Mouse (Mus musculus) lung, adult 2 months (tissue): ENCODE measurements around the gene Kcnh4. TPM values are rescaled to one million over a fixed set of nuclear protein-coding genes. Genes with fewer than 3 reads are reported as not detected.

ENCODE experiments used
- DNase-seq: peaks from one replicate; pipeline ENCODE4 v3.0.0; 2022
- H3K4me1 ChIP-seq: fragments of 200-500 bp; 2 replicates; pipeline ENCODE4 v1.6.1; 2011; ENCODE audit warnings: low read length; ENCODE audit not compliant: control insufficient read depth, insufficient read depth
- H3K4me3 ChIP-seq: fragments of 200-500 bp; replicated peaks from 2 replicates; pipeline ENCODE3; 2011; ENCODE audit warnings: low read depth, mild to moderate bottlenecking, control low read depth, low read length; ENCODE audit errors: extremely low read depth
- CTCF ChIP-seq: fragments of 200-500 bp; IDR thresholded peaks from 2 replicates; pipeline ENCODE4 v1.5.1; 2011; ENCODE audit warnings: mild to moderate bottlenecking, low read length, control low read depth; ENCODE audit not compliant: insufficient read depth
- POLR2A ChIP-seq: fragments of 200-500 bp; IDR thresholded peaks from 2 replicates; pipeline ENCODE4 v1.6.1; 2011; ENCODE audit warnings: low read depth, mild to moderate bottlenecking, control low read depth, low read length, borderline replicate concordance; ENCODE audit errors: extremely low read depth
- WGBS: fragments of 180-500 bp; shearing (Covaris S2); methylation state at CpG from one replicate; pipeline ENCODE4 v1.1.7; 2018; 5-methylcytosine and 5-hydroxymethylcytosine counted together
- polyA plus RNA-seq: library from polyadenylated mRNA; depleted of rRNA; stranded (reverse); fragments of >200 nt; gene quantifications from 2 replicates; pipeline ENCODE4 v1.2.3, GENCODE M21; 2012

The Kcnh4 gene
- polyA plus RNA-seq, 1 experiment, result 1.1 TPM

DNA sequence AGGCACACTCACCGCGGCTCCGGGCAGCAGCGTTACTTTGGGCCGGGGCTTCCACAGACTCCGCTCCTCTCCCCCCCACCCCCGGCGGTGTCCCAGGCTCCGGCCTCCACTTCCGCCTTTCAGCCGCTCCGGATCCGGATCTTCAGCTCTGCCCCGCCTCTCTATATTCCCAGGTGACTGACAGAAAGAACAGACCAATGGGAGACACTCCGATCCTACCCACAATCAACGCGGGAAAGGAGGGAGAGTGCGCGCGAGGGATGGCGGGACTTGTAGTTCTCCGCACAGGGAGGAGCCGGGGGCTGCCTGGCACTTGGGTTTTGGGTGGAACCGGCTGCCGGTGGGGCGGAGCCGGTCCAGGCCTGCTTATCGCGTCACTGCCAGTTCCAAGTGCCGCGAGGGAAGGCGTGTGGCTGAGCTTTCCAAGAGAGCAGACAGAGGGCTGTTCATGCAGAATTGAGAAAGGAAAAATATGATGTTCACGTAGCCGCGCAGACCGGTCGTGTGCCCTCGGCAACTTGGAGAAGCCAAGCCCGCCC, 21.6 kb downstream of the Kcnh4 start, which contains the start of gene Rab5c:
Gene Rab5c (minus strand): TSS at position 150 of the 539 bp plus-strand sequence.
- TF ChIP-seq POLR2A, result peak; percentile 61; the same call in 1 of the 2 replicates
- no peak for TF ChIP-seq CTCF
- WGBS, result under 1% methylated on average over 39 of the region's 39 CpGs
- Histone ChIP-seq H3K4me3 (peak within 1 kb of the TSS; percentile 98), H3K4me1 (peaks cover 18% of the 10 kb centered on the region)
- DNase-seq, result peak; percentile 98

DNA sequence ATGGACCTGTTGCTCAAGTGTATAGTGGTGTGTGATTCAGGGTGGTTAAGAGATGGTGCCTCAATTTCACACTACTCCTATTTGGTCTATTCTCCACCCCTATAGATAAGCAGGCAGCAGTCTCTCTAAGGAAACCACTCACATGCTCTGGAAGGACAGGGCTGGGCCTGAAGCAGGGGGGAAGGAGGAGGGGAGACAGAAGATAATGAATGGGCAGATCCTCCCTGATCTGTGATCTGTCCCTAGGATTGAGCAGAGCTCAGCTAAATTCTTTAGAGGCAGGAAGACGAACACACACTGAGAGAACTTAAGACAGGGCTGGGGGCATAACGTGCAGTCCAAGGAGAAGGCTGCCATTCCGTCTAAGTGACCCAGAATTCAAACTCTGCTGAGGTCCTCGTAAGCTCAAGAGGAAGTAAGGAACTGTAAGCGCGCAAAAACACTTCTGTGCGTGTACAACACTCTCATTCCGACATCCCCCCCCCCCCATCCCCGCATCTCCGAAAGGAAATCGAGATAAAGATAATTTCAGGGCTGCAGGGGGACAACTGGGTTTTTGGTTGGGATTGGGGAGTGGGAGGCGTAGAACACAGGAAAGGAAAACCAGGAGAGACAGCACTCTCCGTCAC, 22.5 kb downstream of the Kcnh4 start:
- WGBS, result under 1% methylated on average over 13 of the region's 13 CpGs
- H3K4me3 ChIP-seq, result peak overlapping the region; percentile 98
- TF ChIP-seq CTCF (no peak), POLR2A (no peak)
- peaks cover 18% of the 10 kb centered on the region for H3K4me1 ChIP-seq
- no peak for DNase-seq

DNA sequence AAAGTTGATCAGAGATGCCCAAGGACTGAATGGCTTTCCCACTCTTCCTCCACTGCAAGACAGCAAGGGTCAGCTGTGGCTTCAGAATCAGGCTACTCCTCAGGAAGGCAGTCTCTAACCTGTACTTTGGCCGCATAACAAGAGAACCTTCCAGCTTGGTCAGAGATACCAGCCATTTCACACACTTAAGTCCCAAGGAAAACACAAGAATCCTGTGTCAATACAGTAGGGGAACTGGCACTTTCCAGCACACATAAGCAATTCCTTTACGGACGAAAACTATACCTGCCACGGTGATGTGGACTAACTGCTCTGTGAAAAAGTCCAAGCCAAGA, 23.0 kb downstream of the Kcnh4 start:
- no peak for DNase-seq
- peaks cover 18% of the 10 kb centered on the region for H3K4me1 ChIP-seq
- peak overlapping the region; percentile 98 for H3K4me3 ChIP-seq
- no peak for TF ChIP-seq POLR2A
- no peak for TF ChIP-seq CTCF
- WGBS, result 44% methylated on average over 4 of the region's 4 CpGs

DNA sequence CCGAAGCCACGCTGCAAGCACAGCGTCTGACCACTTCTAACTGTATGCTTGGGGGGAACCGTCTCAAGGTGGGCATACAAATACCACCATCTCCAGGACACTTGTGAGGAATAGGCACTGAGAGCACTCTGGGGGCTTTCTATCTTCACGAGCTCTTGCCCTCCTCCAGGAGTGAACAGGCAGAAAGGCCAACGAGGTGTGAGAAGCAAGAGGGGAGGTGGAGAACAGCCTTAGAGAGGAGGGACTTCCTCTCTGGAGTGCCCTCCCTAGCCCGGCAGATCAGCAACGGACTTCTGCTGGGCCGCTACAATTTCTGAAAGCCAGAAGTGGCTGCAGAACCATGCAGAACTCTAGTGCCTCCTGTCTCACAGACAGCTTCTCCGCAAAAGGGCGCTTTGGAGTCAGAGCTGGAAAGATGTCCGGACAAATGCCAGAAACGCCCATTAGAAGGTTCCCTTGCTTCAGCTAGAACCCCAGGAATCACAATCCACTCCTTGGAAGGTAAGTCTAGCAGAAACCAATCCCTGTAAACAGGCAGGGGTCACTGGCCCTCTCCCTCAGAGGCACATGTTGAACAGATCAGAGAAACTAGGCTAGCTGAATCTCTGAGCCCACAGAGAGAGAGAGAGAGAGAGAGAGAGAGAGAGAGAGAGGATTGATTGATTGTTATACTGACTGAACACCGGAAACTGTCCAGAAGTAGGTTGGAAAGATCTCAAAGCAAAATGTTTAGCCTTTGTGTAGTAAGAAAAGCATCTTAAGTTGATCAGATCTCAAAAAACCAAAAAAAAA, 23.6 kb downstream of the Kcnh4 start:
- TF ChIP-seq CTCF (no peak), POLR2A (no peak)
- no peak for DNase-seq
- peak overlapping the region; percentile 47 for H3K4me3 ChIP-seq
- 33% methylated on average over 14 of the region's 14 CpGs for WGBS
- H3K4me1 ChIP-seq, result peaks cover 18% of the 10 kb centered on the region

DNA sequence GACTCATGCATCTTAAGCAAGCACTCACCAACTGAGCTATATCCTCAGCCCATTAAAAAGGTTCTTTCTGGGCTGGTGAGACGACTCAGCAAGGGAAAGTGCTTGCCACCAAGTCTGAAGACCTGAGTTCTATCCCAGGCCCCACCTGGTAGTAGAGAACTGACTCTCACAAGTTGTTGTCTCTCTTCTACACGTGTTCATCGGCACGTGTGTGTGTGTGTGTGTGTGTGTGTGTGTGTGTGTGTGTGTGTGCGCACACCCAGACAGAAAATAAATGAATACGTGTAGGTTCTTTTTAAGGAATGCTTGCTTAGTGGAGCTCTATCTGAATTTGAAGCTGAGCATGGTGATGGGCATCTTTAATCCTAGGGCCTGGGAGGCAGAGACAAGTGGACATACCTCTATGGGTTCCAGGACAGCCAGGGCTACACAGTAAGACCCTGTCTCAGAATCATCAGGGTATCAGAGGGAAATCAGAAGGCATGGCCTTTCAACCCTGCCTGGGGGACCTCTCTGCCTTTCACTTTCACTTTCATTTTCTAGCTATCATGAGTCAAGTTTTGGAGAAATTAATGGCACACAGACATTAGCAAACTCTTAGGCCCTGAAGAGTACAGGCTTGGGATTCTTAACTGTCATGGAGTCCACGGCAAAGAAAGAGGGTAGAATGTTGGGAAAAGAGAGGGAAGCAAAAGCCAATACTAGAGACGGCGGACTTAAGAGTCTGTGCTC, 24.4 kb downstream of the Kcnh4 start:
- Histone ChIP-seq H3K4me1 (peaks cover 18% of the 10 kb centered on the region), H3K4me3 (peak overlapping the region; percentile 14)
- no peak for DNase-seq
- WGBS, result 71% methylated on average over 9 of the region's 9 CpGs
- TF ChIP-seq CTCF (no peak), POLR2A (no peak)

DNA sequence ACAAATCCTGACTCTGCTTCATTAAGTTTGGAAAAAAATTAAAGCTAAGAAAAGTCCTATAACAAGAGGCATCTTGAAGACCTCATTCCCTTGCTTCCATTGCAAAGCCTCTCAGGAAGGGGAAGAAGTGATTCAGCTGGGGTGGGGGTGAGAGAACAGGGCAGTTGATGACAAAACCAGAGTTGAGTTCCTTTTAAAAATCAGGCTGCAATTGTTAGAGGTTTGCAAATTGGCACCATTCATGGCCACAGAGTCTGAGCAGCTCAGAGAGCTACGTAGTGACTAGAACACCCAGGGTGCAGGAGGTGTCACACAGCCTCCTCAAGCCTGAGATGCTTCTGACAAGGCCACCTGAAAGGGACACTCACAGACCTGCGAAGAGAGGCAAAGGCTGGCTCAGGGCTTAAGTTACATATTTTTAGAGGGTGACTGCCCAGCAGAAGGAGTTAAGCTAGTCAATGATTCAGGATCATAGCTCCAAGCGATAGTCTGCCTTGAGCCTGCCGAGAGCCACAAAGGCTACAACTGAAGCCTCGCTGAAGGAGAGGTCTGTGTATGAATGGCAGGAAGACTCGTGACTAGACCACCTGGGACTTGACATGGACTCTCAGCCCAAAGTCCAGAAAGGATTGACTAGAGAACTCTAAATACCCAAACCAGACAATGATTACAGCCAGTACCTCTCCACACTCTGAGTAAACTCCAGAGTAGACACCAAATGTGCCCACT, 29.1 kb downstream of the Kcnh4 start:
- no peak for TF ChIP-seq CTCF
- TF ChIP-seq POLR2A, result no peak
- Histone ChIP-seq H3K4me1 (peaks cover 10% of the 10 kb centered on the region), H3K4me3 (no peak overlapping the region)
- DNase-seq, result no peak
- WGBS, result 75% methylated on average over 6 of the region's 6 CpGs

DNA sequence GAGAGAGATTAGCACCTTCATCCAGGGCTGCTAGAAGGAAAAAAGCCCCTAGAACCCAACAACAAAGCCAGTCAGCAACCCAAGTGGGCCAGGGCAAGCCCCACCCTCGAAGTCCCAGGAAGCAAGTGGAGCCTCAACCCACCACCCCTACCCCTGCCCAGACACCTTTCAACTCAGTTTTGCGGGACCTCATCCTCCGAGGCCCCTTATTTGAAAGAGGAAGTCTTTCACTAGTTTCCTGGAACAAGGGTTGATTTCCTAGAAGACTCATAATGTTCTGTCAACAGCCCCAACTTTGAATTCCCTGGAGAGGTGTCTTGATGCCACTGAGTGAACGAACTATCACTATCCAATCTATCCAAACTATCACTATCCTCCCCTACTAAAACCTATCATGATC, 29.8 kb downstream of the Kcnh4 start:
- H3K4me1 ChIP-seq, result peaks cover 12% of the 10 kb centered on the region
- 62% methylated on average over 4 of the region's 4 CpGs for WGBS

DNA sequence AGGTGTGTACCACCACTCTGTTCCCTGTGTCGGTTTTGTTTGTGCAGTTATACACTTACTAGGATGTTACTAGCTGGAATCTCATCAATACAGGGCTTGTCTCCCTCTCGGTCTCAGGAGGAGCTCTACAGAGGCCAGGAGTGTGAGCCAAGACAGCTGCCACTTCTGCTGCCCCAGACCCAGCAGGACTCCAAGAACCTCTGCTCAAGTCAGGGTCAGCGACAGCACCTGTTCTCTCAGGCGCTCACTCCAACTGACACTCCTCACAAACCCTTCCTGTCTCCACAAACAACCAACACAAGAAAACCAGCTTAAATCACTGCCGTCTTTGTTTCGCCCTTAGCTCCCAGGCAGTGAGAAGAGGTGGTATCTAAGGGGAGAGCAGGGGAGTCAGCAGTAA, 31.1 kb downstream of the Kcnh4 start:
- 79% methylated on average over 6 of the region's 6 CpGs for WGBS
- H3K4me3 ChIP-seq, result no peak overlapping the region
- peaks cover 21% of the 10 kb centered on the region for H3K4me1 ChIP-seq
- DNase-seq, result no peak
- TF ChIP-seq POLR2A, result no peak
- no peak for TF ChIP-seq CTCF

More for the DNA sequence above, 29.8 kb downstream of the Kcnh4 start:
- no peak for DNase-seq
- TF ChIP-seq CTCF (no peak), POLR2A (no peak)
- no peak overlapping the region for H3K4me3 ChIP-seq

DNA sequence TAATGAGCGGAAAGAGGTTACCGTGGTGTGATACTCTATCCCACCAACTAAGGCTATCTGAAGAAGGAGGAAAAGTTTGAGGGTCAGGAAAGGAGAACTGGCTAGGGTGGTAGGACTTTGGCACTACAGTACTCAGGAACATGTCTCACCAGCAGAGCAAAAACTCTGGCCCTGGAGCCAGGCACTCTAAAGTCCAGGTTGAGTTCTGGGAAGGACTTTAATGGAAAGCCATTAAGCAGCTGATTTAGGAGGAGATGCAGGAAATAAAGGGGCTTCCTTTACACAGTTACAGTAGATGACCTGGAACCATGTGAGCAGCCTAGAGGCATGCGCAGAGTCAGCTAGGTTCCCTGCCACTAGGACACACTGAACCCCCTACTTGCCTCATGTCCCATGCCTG, 32.5 kb downstream of the Kcnh4 start:
- TF ChIP-seq CTCF (no peak), POLR2A (no peak)
- WGBS, result 88% methylated on average over 3 of the region's 3 CpGs
- H3K4me1 ChIP-seq, result peaks cover 28% of the 10 kb centered on the region
- DNase-seq, result no peak
- no peak overlapping the region for H3K4me3 ChIP-seq
